Mouse (Mus musculus) heart, embryonic 13.5 days (tissue): ENCODE data around the gene Lipm. TPM values are rescaled to one million over a fixed set of nuclear protein-coding genes. Genes with fewer than 3 reads are reported as not detected.

Source experiments
- ATAC-seq: fragments of 200-750 bp; cut with Nextera tagmentation; 2 replicates; pipeline ENCODE4 v1.8.0; 2017; ENCODE audit warnings: moderate TSS enrichment; ENCODE audit not compliant: insufficient number of reproducible peaks, low FRiP score, low TSS enrichment; ENCODE audit errors: extremely low read depth
- H3K27ac ChIP-seq: fragments of 300-500 bp; sonication (generic); replicated peaks from 2 replicates; pipeline ENCODE4 v1.5.1; 2015; ENCODE audit warnings: moderate library complexity, mild to moderate bottlenecking, inconsistent platforms
- H3K27me3 ChIP-seq: fragments of 300-500 bp; sonication (generic); replicated peaks from 2 replicates; pipeline ENCODE4 v1.6.1; 2015; ENCODE audit warnings: mild to moderate bottlenecking, inconsistent platforms
- H3K36me3 ChIP-seq: fragments of 300-500 bp; sonication (generic); 2 replicates; pipeline ENCODE4 v1.6.1; 2015; ENCODE audit warnings: mild to moderate bottlenecking, inconsistent platforms
- H3K4me1 ChIP-seq: fragments of 300-500 bp; sonication (generic); 2 replicates; pipeline ENCODE4 v1.6.1; 2015; ENCODE audit warnings: inconsistent platforms
- H3K4me2 ChIP-seq: fragments of 300-500 bp; sonication (generic); 2 replicates; pipeline ENCODE4 v1.6.1; 2015; ENCODE audit warnings: inconsistent platforms, mild to moderate bottlenecking, moderate library complexity
- H3K4me3 ChIP-seq: fragments of 300-500 bp; sonication (generic); 2 replicates; pipeline ENCODE4 v1.5.1; 2015; ENCODE audit warnings: moderate library complexity, mild to moderate bottlenecking, inconsistent platforms
- H3K9ac ChIP-seq: fragments of 300-500 bp; sonication (generic); 2 replicates; pipeline ENCODE4 v1.6.1; 2015; ENCODE audit warnings: inconsistent platforms, mild to moderate bottlenecking, moderate library complexity
- H3K9me3 ChIP-seq: fragments of 300-500 bp; sonication (generic); 2 replicates; pipeline ENCODE4 v1.6.1; 2016; ENCODE audit warnings: inconsistent platforms
- WGBS: fragments of 180-500 bp; shearing (Covaris S2); methylation state at CpG from one replicate; pipeline ENCODE4 v1.1.7; 2015; ENCODE audit warnings: mixed read lengths; 5-methylcytosine and 5-hydroxymethylcytosine counted together
- polyA plus RNA-seq: library from polyadenylated mRNA; unstranded; fragments of >200 nt; fragmentation: Nextera tagmentation; extraction: Ambion mirVana; gene quantifications from 2 replicates; pipeline ENCODE4 v1.2.1, GENCODE M21; 2015

Lipm gene
- polyA plus RNA-seq, 1 experiment from 2014 or later, result not detected

DNA sequence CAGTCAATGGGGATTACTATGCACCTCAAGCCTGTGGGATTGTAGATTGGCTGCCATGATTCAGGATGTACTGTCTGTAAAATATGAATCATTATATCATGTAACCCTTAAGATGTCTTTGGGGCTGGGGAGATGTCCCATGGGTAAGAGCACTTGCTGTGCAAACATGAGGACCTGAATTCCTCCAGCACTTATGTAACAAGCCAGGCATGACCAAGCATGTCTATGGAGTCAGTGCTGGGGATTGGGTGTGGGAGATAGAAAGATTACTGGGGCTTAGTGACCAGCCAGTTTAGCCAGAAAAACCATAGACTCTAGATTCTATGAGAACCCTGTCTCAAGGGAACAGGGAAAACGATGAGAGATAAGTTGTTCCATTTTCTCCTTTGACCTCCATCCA is 18.4 kb downstream of the Lipm start:
- H3K9ac ChIP-seq, result no peak overlapping the region
- WGBS, result 55% methylated on average over 1 of the region's 1 CpGs
- H3K9me3 ChIP-seq, result no peaks in the 10 kb centered on the region
- no peak overlapping the region for H3K4me2 ChIP-seq
- H3K4me3 ChIP-seq, result no peak overlapping the region
- no peak overlapping the region for H3K27ac ChIP-seq
- peaks cover 3% of the 10 kb centered on the region; the same call in 1 of the 2 replicates for H3K4me1 ChIP-seq
- H3K36me3 ChIP-seq, result no peaks in the 10 kb centered on the region
- ATAC-seq, result no peak
- H3K27me3 ChIP-seq, result no peaks in the 10 kb centered on the region

DNA sequence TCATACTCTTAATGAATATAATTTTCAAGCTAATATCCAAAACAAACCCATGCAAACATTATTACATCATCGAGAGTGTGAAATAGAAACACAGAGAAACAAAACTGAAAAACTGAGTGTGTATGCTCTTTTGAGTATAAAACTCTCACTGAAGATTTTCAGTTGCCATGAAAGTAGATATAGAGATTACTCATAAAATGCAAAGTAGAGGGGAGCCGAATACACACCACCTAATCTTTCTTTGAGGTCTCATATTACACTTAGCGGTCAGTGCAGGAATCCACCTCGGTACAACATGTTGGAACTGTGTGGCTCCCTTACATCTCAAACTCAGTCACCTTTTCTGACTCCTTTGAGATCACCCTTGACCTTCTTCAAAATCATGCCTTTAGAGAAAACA is 18.9 kb downstream of the Lipm start:
- H3K4me3 ChIP-seq, result no peak overlapping the region
- no peaks in the 10 kb centered on the region for H3K9me3 ChIP-seq
- no peak overlapping the region for H3K9ac ChIP-seq
- no peak for ATAC-seq
- H3K4me1 ChIP-seq, result peaks cover 3% of the 10 kb centered on the region; the same call in 1 of the 2 replicates
- no peaks in the 10 kb centered on the region for H3K27me3 ChIP-seq
- no peak overlapping the region for H3K27ac ChIP-seq
- 57% methylated on average over 4 of the region's 4 CpGs for WGBS
- no peak overlapping the region for H3K4me2 ChIP-seq
- H3K36me3 ChIP-seq, result no peaks in the 10 kb centered on the region

DNA sequence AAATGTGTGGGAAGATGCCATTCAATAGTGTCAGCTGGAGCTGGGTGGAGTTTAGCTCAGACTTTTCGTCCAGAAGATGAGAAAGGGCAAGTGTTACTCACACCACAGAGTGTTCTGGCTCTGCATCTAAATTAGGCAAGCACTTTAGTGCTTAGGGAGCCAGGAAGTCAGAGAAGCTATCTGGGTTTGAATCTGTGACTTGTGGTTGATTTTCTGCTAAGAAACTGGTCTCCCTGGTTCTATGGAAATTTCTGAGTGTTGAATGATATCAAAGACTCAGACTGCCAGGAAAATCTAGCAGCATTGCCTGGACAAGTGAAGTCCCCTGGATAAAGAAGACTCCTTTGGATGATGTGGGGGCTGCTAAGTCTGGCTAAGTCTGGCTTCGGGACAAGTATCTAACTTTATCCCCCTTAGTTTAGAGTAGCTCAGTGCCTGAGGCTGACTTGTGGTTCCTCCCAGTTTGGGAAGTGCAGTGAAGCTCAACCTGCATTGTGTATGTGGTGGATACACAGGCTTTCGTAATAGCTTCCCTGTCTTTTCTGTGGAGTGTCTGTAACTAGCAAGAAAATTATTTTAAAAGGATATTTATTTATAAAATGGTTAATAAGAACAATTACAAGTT is 19.5 kb downstream of the Lipm start:
- WGBS, result 44% methylated on average over 3 of the region's 3 CpGs
- no peak overlapping the region for H3K4me3 ChIP-seq
- H3K27me3 ChIP-seq, result no peaks in the 10 kb centered on the region
- H3K27ac ChIP-seq, result no peak overlapping the region
- H3K4me2 ChIP-seq, result no peak overlapping the region
- no peak overlapping the region for H3K9ac ChIP-seq
- no peak for ATAC-seq
- H3K9me3 ChIP-seq, result no peaks in the 10 kb centered on the region
- no peaks in the 10 kb centered on the region for H3K36me3 ChIP-seq
- no peaks in the 10 kb centered on the region for H3K4me1 ChIP-seq

DNA sequence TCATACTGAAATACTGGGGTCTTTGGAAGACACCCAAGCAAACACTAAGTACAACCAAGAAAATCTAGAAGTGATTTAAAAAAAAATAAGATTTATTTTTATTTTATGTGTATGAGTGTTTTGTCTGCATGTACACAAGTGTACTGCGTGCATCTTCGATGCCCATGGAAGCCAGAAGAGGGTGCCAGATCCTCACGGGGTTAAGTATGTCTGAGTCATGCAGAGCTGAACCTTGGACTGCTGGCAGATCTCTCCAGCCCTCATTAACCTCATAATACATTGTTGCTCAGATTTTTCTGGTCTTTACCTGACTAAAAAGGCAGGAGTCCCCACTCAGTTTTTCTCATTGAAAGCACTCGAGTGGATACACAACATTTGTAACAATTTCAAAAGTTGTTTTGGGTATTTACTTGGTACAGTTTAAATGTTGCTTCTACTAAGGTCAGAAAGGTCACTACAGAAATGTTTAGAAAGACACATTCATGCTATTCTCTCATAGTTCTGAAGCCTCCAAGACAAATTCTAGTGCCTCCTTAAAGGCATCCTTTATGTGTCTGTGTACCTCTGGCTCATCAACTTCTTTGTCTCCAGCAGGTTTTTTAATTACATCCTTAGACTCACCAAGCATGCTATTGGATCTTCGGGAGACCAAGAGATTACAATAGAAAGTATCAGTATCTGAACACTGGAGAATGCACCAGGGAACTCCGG is 38.1 kb downstream of the Lipm start:
- 74% methylated on average over 6 of the region's 6 CpGs for WGBS
- Histone ChIP-seq H3K36me3 (no peaks in the 10 kb centered on the region), H3K27ac (no peak overlapping the region), H3K4me3 (no peak overlapping the region), H3K4me2 (no peak overlapping the region), H3K4me1 (no peaks in the 10 kb centered on the region), H3K9ac (no peak overlapping the region), H3K9me3 (no peaks in the 10 kb centered on the region), H3K27me3 (no peaks in the 10 kb centered on the region)
- no peak for ATAC-seq

DNA sequence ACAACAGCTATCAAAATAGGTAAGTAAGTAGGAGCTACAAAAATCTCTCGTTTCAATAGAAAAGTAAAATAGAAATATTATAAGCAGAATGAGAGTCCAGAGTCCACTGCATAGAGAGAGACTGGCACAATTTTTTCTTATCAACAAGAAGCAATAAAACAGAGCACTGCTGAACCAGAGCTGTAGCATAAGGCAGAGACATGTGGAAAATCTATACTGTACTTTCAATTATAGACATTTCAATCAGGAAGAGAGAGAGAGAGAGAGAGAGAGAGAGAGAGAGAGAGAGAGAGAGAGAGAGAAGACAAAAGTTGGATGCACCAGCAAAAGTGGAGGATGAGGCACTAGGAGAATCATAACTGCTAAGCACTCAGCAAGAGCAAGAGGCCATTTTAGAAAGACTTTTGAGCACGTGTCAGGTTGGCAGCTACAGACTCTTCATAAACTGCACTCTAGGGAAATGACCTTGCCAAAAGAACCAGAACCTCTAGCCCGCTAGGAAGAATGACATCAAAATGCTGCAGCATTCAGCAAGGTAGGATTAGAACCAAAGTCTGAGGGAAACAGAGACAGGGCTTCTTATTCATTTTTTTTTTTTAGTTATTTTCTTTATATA is 38.8 kb downstream of the Lipm start:
- Histone ChIP-seq H3K4me2 (no peak overlapping the region), H3K4me3 (no peak overlapping the region), H3K9me3 (no peaks in the 10 kb centered on the region), H3K4me1 (no peaks in the 10 kb centered on the region), H3K27me3 (no peaks in the 10 kb centered on the region), H3K9ac (no peak overlapping the region), H3K27ac (no peak overlapping the region), H3K36me3 (no peaks in the 10 kb centered on the region)
- no peak for ATAC-seq
- WGBS, result 59% methylated on average over 3 of the region's 3 CpGs

DNA sequence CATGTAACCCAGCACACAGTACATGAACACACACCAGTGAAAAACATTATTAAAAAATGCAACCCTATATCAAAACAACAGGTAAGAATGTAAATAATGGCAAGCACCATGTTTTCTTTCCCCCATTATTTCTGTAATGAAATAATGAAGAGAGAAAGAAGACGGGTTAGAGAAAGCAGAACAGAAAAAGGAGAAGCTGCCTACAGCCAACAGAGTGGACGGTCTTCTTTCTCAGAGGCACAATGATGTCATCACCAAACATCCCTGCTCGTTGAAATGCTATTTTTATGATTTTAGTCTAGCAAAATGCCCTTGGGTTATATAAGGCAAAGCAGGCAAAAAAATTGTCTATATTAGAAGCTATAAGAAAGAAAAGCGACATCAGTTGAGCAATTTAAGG is 47.7 kb downstream of the Lipm start:
- WGBS, result 56% methylated on average over 4 of the region's 4 CpGs
- ATAC-seq, result no peak
- H3K9me3 ChIP-seq, result no peaks in the 10 kb centered on the region

DNA sequence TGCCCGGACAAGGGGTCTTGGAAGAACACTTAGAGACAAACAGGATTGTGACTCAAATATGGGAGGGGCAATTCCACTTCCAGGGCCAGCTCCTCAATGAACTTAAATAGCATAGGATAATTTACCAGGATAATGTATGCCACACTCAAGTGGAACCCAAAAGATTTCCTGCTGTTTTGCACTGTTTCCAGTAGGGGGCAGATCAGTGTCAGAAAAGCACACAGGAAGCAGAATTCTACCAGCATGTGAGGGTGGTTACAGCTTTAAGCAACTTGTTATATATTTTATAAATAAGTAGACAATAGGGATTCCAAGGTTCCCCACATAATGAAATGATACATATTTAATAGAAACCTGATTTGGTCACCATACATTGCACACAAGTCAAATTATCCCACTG is 51.2 kb downstream of the Lipm start:
- Histone ChIP-seq H3K9me3 (no peaks in the 10 kb centered on the region), H3K27ac (no peak overlapping the region), H3K9ac (no peak overlapping the region), H3K4me1 (no peaks in the 10 kb centered on the region), H3K4me3 (no peak overlapping the region), H3K36me3 (no peaks in the 10 kb centered on the region), H3K27me3 (no peaks in the 10 kb centered on the region), H3K4me2 (no peak overlapping the region)
- 65% methylated on average over 1 of the region's 1 CpGs for WGBS
- no peak for ATAC-seq

More for the DNA sequence above, 47.7 kb downstream of the Lipm start:
- H3K4me2 ChIP-seq, result no peak overlapping the region
- H3K36me3 ChIP-seq, result no peaks in the 10 kb centered on the region
- no peak overlapping the region for H3K9ac ChIP-seq
- no peaks in the 10 kb centered on the region for H3K4me1 ChIP-seq
- no peak overlapping the region for H3K27ac ChIP-seq
- no peak overlapping the region for H3K4me3 ChIP-seq
- H3K27me3 ChIP-seq, result no peaks in the 10 kb centered on the region

DNA sequence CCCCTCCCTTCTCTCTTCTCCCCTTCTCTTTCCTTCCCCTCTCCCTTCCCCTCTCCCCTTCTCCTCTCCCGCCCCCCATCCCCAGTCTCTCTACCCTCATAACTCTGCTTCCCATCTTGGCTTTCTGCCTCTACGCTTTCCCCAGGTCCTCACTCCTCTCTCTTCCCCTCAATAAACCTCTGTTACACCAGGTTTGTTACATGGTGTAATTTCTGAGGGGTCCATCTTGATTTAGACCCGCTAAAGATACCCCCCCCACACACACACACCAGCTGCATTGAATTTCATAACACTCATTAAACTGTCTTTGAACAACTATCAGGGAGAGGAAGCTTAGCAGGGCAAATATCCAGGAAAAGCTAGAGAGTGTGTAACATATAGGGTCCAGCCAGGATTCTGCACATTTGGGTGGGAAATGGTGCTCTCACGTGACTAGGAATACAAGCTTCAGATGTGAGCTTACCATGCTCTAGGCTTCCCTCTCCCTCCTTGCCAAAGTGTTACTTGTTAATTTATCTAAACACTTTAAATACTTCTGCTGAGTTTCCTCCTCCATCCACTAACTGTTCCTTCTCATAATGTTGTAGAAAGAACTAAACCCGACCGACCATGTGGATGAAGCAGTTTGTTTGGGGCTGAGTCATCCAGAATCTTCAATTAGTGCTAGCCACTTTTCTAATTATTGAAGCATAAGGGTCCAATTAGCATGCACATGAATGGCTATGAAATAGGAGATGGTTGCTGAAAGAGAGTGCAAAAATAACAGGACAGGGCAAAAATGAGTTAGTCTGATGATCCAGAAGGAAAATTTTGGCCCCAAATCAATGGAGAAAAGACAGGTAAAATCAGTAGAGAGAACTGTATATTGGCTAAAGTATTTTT is 52.8 kb downstream of the Lipm start:
- Histone ChIP-seq H3K4me2 (no peak overlapping the region), H3K9ac (no peak overlapping the region), H3K27me3 (no peaks in the 10 kb centered on the region), H3K36me3 (no peaks in the 10 kb centered on the region), H3K4me1 (no peaks in the 10 kb centered on the region), H3K27ac (no peak overlapping the region), H3K9me3 (no peaks in the 10 kb centered on the region), H3K4me3 (no peak overlapping the region)
- no peak for ATAC-seq
- WGBS, result 73% methylated on average over 6 of the region's 6 CpGs

DNA sequence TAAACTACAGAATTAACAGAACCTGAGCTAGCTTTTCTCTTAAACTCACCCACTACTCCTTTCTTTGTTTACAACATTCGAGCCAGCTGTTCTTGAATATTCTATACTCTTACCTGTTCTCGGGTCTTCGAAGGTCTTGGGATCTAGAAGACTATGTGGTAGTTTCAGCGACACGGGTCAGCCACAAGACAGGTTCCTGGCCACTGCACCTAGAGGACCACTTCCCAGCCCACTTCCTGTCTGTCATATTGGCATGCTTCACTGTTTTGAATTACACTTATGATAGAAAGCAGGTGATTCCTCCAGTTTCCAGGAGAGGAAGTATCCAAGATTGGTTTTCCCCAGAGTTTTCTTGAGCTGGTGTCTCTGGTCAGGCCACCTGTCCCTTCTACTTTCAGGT is 62.0 kb downstream of the Lipm start:
- Histone ChIP-seq H3K4me2 (no peak overlapping the region), H3K9ac (no peak overlapping the region), H3K4me3 (no peak overlapping the region), H3K9me3 (no peaks in the 10 kb centered on the region), H3K27me3 (no peaks in the 10 kb centered on the region), H3K27ac (no peak overlapping the region), H3K4me1 (no peaks in the 10 kb centered on the region; the same call in 1 of the 2 replicates), H3K36me3 (no peaks in the 10 kb centered on the region)
- ATAC-seq, result no peak
- WGBS, result 83% methylated on average over 5 of the region's 5 CpGs

DNA sequence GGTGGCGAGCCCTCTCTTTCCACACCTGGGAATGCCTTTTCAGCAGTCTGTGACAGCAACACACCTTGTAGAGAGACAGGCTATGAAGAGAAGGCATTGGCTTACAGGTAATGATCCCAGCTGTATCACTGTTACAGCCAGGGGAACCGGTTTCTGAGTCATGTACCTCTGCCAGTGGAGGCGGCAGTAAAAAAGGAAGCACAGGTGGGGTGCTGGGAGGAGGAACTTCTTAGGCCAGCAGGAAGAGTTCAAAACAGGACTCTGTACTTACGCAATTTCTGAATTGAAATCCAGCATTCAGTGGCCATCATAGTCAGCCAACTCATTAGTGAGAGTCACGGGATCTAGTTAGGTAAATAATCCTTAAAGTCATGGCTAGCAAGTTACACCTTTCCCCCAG is 65.2 kb downstream of the Lipm start, which contains the start of gene Ankrd22:
TSS of gene Ankrd22 (minus strand) at position 163 of the 400 bp plus-strand sequence.
- H3K9ac ChIP-seq, result no peak within 1 kb of the TSS
- H3K27ac ChIP-seq, result no peak within 1 kb of the TSS
- WGBS, result 70% methylated on average over 5 of the region's 5 CpGs
- no peak within 1 kb of the TSS for H3K4me2 ChIP-seq
- H3K4me3 ChIP-seq, result no peak within 1 kb of the TSS
- H3K9me3 ChIP-seq, result no peaks in the 10 kb centered on the region
- ATAC-seq, result no peak
- no peaks in the 10 kb centered on the region for H3K36me3 ChIP-seq
- H3K4me1 ChIP-seq, result no peaks in the 10 kb centered on the region; the same call in 1 of the 2 replicates
- H3K27me3 ChIP-seq, result no peaks in the 10 kb centered on the region

DNA sequence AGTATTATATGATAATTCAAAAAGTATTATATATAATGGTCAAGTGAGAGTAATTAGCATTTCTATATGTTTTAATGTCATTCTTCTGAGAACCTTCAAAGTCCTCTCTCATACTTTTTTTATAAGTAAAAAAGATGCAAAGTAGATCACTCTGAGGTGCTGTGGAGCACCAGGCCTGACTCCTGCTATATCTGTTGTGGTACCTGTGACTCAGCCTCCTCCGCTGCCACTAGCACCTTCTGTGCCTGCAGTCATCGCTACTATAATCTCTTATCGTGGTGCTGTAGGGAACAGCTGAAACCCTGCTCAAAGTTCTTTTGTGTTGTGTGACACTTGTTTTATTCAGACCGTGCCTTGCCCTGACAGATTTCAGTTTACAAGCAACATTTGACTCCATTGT is 65.7 kb downstream of the Lipm start:
- H3K36me3 ChIP-seq, result no peaks in the 10 kb centered on the region
- no peak overlapping the region for H3K4me3 ChIP-seq
- H3K4me2 ChIP-seq, result no peak overlapping the region
- no peaks in the 10 kb centered on the region; the same call in 1 of the 2 replicates for H3K4me1 ChIP-seq
- no peak overlapping the region for H3K27ac ChIP-seq
- H3K9me3 ChIP-seq, result no peaks in the 10 kb centered on the region
- 66% methylated on average over 4 of the region's 4 CpGs for WGBS
- H3K27me3 ChIP-seq, result no peaks in the 10 kb centered on the region
- no peak for ATAC-seq
- H3K9ac ChIP-seq, result no peak overlapping the region
